Mouse (Mus musculus): Measurements from ENCODE around the gene Hectd1.

GRCm38 (mm10) chr12:51858134-51859028 is 29.0 kb upstream of the Hectd1 start:
- no peak for TF ChIP-seq TAL1 (IDR thresholded peaks at IDR 0.05; ENCODE audit: low read length)
- TF ChIP-seq GATA1 (IDR thresholded peaks at IDR 0.05; ENCODE audit: low read length): no peak

Data from erythroblast, embryonic 14.5 days (primary cell).